Mouse (Mus musculus): ENCODE measurements at regions not wholly inside any gene's neighbourhood (a gene's known extent, or its start where the extent isn't known, plus 50 kb on each side); places are given as distances from the start of the nearest gene placed in this dataset.

DNA sequence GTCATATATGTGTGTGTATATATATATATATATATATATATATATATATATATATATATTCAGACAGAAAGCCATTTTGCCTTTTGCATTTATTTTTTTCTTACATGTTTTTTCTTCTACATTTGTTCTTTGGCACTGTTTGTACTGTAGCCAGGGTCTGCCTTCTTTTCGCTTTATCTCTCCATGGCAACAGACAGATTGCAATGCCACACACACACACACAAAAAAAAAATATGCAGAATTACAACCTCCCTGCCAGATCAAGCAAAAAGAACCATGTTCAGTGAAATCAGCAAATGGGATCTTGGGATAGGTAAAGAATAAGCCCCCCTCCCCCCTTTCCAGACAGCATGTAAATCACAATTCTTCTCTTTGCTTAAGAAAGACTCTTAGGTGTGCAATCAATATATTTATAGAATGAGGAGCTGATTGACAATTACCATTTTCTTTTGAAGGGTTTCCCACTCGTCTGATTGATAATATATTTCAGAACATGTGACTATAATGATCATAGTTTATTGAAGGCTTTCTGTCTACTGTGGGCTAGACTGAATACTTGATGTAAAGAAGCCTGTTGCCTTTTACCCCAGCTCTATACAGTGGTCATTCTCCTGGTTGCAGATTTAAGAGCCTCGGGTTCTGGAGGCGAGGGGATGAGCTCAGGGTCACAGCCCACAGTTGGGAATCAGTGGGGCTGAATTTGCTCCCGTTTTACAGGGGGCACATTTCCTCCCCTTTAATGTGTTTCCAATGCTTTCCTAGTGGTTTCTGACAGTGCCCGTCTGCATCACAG is 54.7 kb upstream of the Pcgf5 start:
- ATAC-seq (replicated peaks; ENCODE audit: low FRiP score, low TSS enrichment, poor library complexity, severe bottlenecking) = no peak
